Mouse (Mus musculus) granulocyte monocyte progenitor cell, adult 5-6 weeks (primary cell): Measurements from ENCODE around the gene Gosr2. TPM values are rescaled to one million over a fixed set of nuclear protein-coding genes. Genes with fewer than 3 reads are reported as not detected.
A peak's percentile ranks its signal among the peaks of the same experiment; 100 is the strongest.

Source experiments
- ATAC-seq: replicated peaks from 2 replicates; pipeline ENCODE4 v1.8.0; 2016; ENCODE audit warnings: mild to moderate bottlenecking, moderate TSS enrichment, inconsistent platforms; ENCODE audit not compliant: poor library complexity, severe bottlenecking
- total RNA-seq, 2 experiments: library from RNA; stranded (forward) in 1 of 2; stranded (reverse) in 1 of 2; fragments of 200-712, 200-1000 nt in 1 of 2; fragments of >200 nt in 1 of 2; fragmentation: Nextera tagmentation in 1 of 2; gene quantifications; 2 replicates each; pipeline ENCODE4 v1.2.3; 2014 to 2017

Gosr2 gene
- total RNA-seq, 2 experiments from 2014 or later, result 51.3 to 57.1 TPM

GRCm38 (mm10) chr11:103693241-103693640 lies 4.5 kb downstream of the Gosr2 start:
- no peak for ATAC-seq

- ATAC-seq, result no peak
Measured at GRCm38 (mm10) chr11:103691036-103691435, 6.7 kb downstream of the Gosr2 start.

DNA sequence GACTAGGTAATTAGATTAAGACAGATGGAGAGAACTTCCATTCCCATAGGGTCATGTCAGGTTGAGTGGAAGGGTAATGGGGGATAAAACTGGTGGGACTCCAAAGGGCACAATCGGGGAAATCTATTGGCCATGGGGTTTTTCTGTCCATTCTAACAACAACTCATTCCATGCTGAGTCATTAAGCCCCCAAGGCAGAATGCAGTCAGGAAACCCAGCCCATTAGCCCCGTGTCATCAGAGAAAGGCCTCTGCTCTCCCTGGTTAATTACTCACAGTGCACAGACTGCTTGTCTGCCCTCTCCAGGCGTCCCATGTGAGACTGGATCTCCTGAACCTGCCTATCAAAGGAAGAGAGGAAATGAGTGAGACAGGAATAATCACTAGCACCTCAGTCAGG lies 8.7 kb downstream of the Gosr2 start:
- peak; percentile 13; the same call in 1 of the 2 replicates for ATAC-seq

- ATAC-seq, result peak; percentile 64
Measured at GRCm38 (mm10) chr11:103688271-103688979, 9.3 kb downstream of the Gosr2 start.

- ATAC-seq, result peak; percentile 21
Measured at GRCm38 (mm10) chr11:103686706-103687105, 11.0 kb downstream of the Gosr2 start.

- ATAC-seq, result peak; percentile 76
Measured at GRCm38 (mm10) chr11:103685261-103685736, 12.4 kb downstream of the Gosr2 start.

- ATAC-seq, result no peak
Measured at GRCm38 (mm10) chr11:103683667-103684334, 13.9 kb downstream of the Gosr2 start.

DNA sequence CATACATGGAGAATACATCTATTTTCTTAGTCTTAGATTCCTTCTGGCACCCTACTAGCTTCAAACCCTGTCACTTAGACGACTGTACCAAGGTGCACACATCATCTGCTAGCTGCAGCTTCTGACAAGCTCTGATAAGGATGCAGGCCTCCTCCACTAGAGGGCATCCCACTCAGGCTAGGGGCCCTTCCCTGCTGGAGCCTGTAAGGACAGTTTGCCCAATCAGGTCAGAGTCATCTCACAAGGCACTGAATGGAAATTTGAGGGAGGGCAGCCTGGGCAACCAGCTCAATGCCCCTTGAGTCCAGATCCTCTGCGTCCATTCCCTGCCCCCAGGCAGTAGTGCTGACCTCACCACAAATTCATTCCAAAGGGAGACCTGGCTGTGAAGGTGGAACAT lies 20.7 kb downstream of the Gosr2 start:
- peak; percentile 65; the same call in 1 of the 2 replicates for ATAC-seq

GRCm38 (mm10) chr11:103675556-103675955 lies 22.1 kb downstream of the Gosr2 start:
- ATAC-seq, result peak; percentile 57

DNA sequence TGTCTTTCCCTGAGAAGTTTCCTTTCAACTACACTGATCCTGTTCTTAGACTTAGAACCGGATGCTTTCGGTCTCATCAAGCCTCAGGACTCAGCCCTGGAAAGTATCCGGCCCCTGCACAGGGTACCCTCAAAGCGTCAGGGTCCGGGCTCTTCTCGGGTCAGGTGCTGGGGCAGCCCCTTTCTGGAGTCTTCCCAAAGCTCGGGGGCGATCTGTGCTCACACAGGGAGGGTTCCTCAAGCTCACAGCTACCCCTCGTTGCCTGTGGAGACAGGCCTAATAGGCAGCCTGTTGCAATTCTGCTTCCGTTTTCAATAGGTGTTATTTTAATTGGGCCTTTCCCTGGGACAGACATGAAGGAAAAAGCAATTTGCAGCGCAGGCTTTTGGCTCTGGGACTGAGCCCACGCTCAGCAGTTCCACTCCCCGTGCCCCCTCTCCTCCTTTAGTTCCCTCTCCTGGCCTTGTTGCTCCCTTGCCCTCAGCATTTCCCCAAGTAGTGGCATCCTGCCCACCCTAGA lies 30.7 kb downstream of the Gosr2 start:
- no peak for ATAC-seq

DNA sequence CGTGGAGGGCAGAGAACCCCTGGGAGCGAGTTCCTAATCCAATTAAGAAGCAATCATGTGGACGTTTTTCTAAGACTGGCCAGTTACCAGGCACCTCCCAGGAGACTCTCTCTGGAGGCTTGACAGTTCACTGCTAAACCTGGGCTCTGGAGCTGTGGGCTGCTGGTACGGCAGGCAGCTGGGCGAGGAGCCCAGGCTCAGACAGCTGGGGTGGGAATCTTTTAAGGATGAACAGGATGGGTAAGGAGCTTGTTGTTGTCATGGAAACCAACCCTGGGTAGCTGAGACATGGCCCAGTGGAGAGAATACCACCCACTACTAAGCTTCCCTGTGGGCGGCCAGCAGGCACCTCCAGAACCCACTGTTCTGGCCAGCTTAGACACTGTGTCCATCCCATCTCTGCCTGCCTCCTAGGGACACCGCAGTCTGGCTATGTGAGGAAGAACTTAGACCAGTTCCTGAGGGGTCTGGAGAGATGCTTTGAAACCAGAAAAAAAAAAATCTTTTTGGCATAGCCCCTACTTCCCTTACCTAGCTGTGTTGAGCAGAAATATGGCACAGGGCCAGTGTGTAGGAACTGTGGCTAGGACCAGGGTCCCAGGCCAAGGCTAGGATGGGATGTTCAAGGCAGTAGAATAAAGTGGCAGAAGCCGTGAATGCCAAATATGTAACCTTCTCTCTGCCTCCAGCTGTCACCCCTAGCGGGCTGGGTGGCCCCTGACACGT lies 31.4 kb downstream of the Gosr2 start:
- ATAC-seq, result no peak

DNA sequence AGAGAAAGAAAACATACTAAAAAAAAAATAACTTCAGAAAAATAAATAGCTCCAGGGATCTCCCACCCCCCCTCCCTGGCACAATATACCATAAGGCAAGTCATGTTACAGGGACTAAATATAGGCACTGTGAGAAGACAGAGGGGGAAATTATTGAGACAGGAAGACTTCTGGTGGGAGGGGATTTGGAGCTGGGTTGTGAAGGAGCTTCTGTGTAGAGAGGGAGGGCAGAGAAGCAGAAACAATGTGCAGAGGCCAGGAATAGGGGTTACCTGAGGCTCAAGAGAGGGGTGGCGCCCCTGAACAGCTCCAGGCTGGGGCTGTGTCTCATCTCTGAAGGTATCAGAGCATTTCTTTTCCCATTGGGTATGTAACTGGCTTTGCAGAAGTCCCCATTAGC lies 32.0 kb downstream of the Gosr2 start:
- ATAC-seq, result no peak

DNA sequence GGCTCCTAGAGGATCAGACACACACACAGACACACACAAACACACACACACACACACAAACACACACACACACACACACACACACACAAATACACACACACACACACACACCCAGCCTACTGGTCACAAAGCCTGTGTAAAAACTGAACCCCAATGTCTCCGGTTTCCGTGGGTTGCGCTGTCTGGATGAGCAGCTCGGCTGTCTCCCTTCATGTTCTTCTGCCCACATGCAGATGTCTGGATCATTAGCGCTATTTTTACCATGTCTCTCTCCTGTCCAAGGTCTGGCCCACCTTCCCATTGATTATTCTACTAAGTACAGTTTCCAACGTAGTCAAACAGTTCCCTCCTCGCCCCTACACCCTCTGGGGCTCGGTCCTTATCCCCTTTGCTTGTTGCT lies 34.6 kb downstream of the Gosr2 start:
- ATAC-seq, result no peak

- ATAC-seq, result no peak
Measured at GRCm38 (mm10) chr11:103662546-103662945, 35.2 kb downstream of the Gosr2 start.

DNA sequence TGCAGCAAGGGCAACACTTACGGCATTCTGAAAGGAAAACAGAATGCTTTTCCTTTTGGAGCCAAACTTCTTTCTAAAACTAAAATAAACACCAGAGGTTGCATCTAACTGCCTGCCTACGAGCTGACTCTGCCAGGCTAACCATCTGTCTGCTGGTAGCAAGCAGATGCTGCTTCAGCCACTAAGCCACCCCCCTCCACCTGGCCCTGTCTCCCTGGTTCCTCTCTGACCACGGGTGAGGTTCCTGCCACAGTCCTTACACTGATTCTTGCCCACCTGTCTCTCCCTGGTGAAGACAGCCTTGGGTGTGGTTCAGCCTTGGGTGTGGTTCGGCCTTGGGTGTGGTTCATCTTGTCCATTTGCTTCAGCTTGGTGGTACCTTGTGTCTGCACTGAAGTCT lies 35.8 kb downstream of the Gosr2 start:
- ATAC-seq, result no peak

- ATAC-seq, result no peak
Measured at GRCm38 (mm10) chr11:103658189-103658588, 39.5 kb downstream of the Gosr2 start.

- ATAC-seq, result peak; percentile 44; the same call in 1 of the 2 replicates
Measured at GRCm38 (mm10) chr11:103656520-103656919, 41.2 kb downstream of the Gosr2 start.

GRCm38 (mm10) chr11:103653359-103653965 lies 44.2 kb downstream of the Gosr2 start:
- ATAC-seq, result no peak

- no peak for ATAC-seq
Measured at GRCm38 (mm10) chr11:103651426-103651825, 46.3 kb downstream of the Gosr2 start.

- ATAC-seq, result no peak; the same call in 1 of the 2 replicates
Measured at GRCm38 (mm10) chr11:103649983-103650493, 47.7 kb downstream of the Gosr2 start.
